Mouse (Mus musculus): ENCODE measurements at regions not wholly inside any gene's neighbourhood (a gene's known extent, or its start where the extent isn't known, plus 50 kb on each side); places are given as distances from the start of the nearest gene placed in this dataset.

GRCm38 (mm10) chr13:119117906-119118305, 310.5 kb upstream of the Paip1 start:
- no peak for TF ChIP-seq POLR2A (IDR thresholded peaks at IDR 0.05; ENCODE audit: low read depth, low read length)
- TF ChIP-seq TCF12 (IDR thresholded peaks at IDR 0.05; ENCODE audit: low read depth, low read length) = no peak
- TF ChIP-seq CTCF (conservative IDR thresholded peaks at IDR 0.05 in 1 of 2, IDR thresholded peaks at IDR 0.05 in 1 of 2; ENCODE audit: low read depth in 2 of 2, low read length in 2 of 2) = no peak
- no peak for TF ChIP-seq BHLHE40 (IDR thresholded peaks at IDR 0.05; ENCODE audit: low read depth, low read length)
- TF ChIP-seq MXI1 (IDR thresholded peaks at IDR 0.05; ENCODE audit: low read depth, low read length) = no peak
- no peak for TF ChIP-seq JUN (IDR thresholded peaks at IDR 0.05; ENCODE audit: insufficient read depth, low read depth, low read length)
